Mouse (Mus musculus): ENCODE results near the gene Kank2.

GRCm38 (mm10) chr9:21835258-21835912 lies 36.8 kb upstream of the Kank2 start, which contains the start of gene Angptl8:
- TF ChIP-seq POLR2A (IDR thresholded peaks at IDR 0.05; ENCODE audit: low read depth, low read length) (peak; percentile 40; the same call in 1 of the 2 replicates), CTCF (IDR thresholded peaks at IDR 0.05; ENCODE audit: extremely low read depth, insufficient read length, insufficient replicate concordance, low read depth, low read length) (no peak)
